Mouse (Mus musculus) liver, embryonic 14.5 days (tissue): ENCODE measurements around the gene Top2a.

Experiments used
- CTCF ChIP-seq: IDR thresholded peaks from 2 replicates; pipeline ENCODE4 v1.5.1; 2016; ENCODE audit warnings: antibody characterized with exemption, low read depth, control low read depth
- EP300 ChIP-seq: IDR thresholded peaks from 2 replicates; pipeline ENCODE4 v1.6.1; 2016; ENCODE audit warnings: antibody characterized with exemption, low read depth

DNA sequence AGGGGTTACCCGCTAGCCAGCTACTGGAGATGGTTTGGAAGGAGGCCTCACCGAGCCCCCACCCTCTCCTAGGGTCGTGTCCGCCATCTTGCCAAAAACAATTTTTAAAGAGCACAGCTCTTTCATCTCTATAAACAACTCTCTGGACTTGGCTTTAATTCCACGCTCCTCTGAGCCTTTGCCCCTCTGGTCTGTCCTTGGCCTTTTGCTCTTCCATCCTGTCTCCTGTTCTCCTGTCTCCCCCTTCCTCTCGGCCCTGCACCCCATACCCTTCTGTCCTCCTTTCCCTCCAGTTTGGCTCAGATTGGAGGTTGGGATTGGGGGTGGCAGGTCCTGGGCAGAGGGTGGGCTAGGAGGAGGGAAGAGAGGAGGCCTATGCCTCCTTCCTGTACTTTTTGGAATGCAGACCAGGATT, 59.8 kb downstream of the Top2a start:
- no peak for TF ChIP-seq CTCF
- no peak for TF ChIP-seq EP300
